Mouse (Mus musculus): ENCODE measurements at regions not wholly inside any gene's neighbourhood (a gene's known extent, or its start where the extent isn't known, plus 50 kb on each side); places are given as distances from the start of the nearest gene placed in this dataset.
"Not testable (repeated sequence)": the region's sequence is repeated elsewhere in the genome, so short reads cannot be mapped to it uniquely, and the experiment has no call there.

- DNase-seq, result no peak
Observed at GRCm38 (mm10) chr12:106310585-106311319, 300.7 kb downstream of the Vrk1 start.

GRCm38 (mm10) chr12:106311320-106311825 lies 301.3 kb downstream of the Vrk1 start:
- DNase-seq, result no peak

- no peak for DNase-seq
Observed at GRCm38 (mm10) chr12:106311831-106312600, 302.0 kb downstream of the Vrk1 start.

GRCm38 (mm10) chr12:106317738-106318137 lies 307.7 kb downstream of the Vrk1 start:
- DNase-seq, result no peak

- no peak for DNase-seq
Observed at GRCm38 (mm10) chr12:106321511-106321910, 311.5 kb downstream of the Vrk1 start.

GRCm38 (mm10) chr12:106326611-106327010 lies 316.6 kb downstream of the Vrk1 start:
- no peak for DNase-seq

- no peak for DNase-seq
Observed at GRCm38 (mm10) chr12:106327351-106327750, 317.3 kb downstream of the Vrk1 start.

GRCm38 (mm10) chr12:106357867-106358266 lies 347.8 kb downstream of the Vrk1 start:
- no peak for DNase-seq

GRCm38 (mm10) chr12:106361646-106362045 lies 351.6 kb downstream of the Vrk1 start:
- DNase-seq, result not testable (repeated sequence)

- no peak for DNase-seq
Observed at GRCm38 (mm10) chr12:106374840-106375375, 364.9 kb downstream of the Vrk1 start.

GRCm38 (mm10) chr12:106375886-106376285 lies 365.9 kb downstream of the Vrk1 start:
- no peak for DNase-seq

GRCm38 (mm10) chr12:106376783-106377182 lies 366.8 kb downstream of the Vrk1 start:
- DNase-seq, result no peak

GRCm38 (mm10) chr12:106377281-106377680 lies 367.3 kb downstream of the Vrk1 start:
- no peak for DNase-seq

GRCm38 (mm10) chr12:106377761-106378160 lies 367.7 kb downstream of the Vrk1 start:
- DNase-seq, result no peak

- no peak for DNase-seq
Observed at GRCm38 (mm10) chr12:106378303-106379075, 368.5 kb downstream of the Vrk1 start.

- no peak for DNase-seq
Observed at GRCm38 (mm10) chr12:106379151-106379594, 369.1 kb downstream of the Vrk1 start.

- no peak for DNase-seq
Observed at GRCm38 (mm10) chr12:106379779-106380178, 369.8 kb downstream of the Vrk1 start.

GRCm38 (mm10) chr12:106381821-106382220 lies 371.8 kb downstream of the Vrk1 start:
- DNase-seq, result no peak

GRCm38 (mm10) chr12:106389214-106389613 lies 379.2 kb downstream of the Vrk1 start:
- DNase-seq, result no peak

- no peak for DNase-seq
Observed at GRCm38 (mm10) chr12:106392316-106392715, 382.3 kb downstream of the Vrk1 start.

- peak; percentile 38 for DNase-seq
Observed at GRCm38 (mm10) chr12:106399085-106399484, 389.1 kb downstream of the Vrk1 start.

- no peak for DNase-seq
Observed at GRCm38 (mm10) chr12:106411075-106411474, 401.0 kb downstream of the Vrk1 start.

- DNase-seq, result no peak
Observed at GRCm38 (mm10) chr12:106426631-106427030, 416.6 kb downstream of the Vrk1 start.
